Mouse (Mus musculus) central nervous system, embryonic 11.5 days (tissue): ENCODE measurements around the gene Vmn2r51. TPM values are rescaled to one million over a fixed set of nuclear protein-coding genes. Genes with fewer than 3 reads are reported as not detected.

Source experiments
- polyA plus RNA-seq: library from polyadenylated mRNA; depleted of rRNA; stranded (reverse); fragments of >200 nt; gene quantifications from 2 replicates; pipeline ENCODE4 v1.2.3, GENCODE M21; 2012; rRNA removed

The Vmn2r51 gene
- polyA plus RNA-seq = not detected in 2 replicates

DNA sequence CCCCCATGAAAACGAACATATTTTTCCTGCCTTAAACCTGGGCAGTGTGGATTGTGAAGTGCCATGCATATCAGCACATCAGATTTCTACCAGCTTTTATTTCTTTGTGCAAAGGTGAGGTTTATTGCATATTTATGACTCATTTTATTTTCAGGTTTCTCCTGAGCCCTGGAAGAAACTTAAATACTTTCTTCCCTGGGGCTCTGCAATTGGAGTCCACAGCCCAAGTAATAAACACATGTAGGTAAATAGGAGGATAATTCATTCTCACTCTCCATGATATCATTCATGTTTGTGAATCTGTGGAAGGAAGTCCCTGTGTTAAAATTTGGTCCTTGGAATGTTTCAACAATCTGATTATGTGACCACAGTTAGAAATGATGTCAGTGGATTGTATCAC lies at the start of gene Vmn2r51:
Vmn2r51 (minus strand) TSS at position 101 of the 400 bp plus-strand sequence.

DNA sequence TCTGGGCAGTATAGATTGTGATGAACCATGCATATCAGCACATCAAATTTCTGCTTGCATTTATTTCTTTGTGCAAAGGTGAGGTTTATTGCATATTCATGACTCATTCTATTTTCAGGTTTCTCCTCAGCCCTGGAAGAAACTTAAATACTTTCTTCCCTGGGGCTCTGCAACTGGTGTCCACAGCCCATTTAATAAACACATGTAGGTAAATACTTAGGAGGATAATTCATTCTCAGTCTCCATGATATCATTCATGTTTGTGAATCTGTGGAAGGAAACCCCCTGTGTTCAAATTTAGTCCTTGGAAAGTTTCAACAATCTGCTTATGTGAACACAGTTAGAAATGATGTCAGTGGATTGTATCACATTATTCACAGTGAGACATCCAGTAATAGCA lies 52.3 kb downstream of the Vmn2r51 start, which contains the start of gene Vmn2r50:
Vmn2r50 (minus strand) TSS at position 101 of the 400 bp plus-strand sequence.

Other genes with a start within 250 kb of the Vmn2r51 start
- gene Vmn2r48, start 152.2 kb downstream of the Vmn2r51 start, polyA plus RNA-seq = not detected in 2 replicates
- not detected in 2 replicates for gene Vmn2r49, start 113.5 kb downstream of the Vmn2r51 start, polyA plus RNA-seq
- gene Vmn2r50, start 52.4 kb downstream of the Vmn2r51 start, polyA plus RNA-seq = not detected in 2 replicates
- gene Vmn2r52, start 70.8 kb upstream of the Vmn2r51 start, polyA plus RNA-seq = not detected in 2 replicates
- not detected in 2 replicates for gene Vmn1r66, start 172.3 kb upstream of the Vmn2r51 start, polyA plus RNA-seq